Mouse (Mus musculus) olfactory bulb, adult 2 months (tissue): ENCODE measurements around the gene Borcs5. TPM values are rescaled to one million over a fixed set of nuclear protein-coding genes. Genes with fewer than 3 reads are reported as not detected.

ENCODE experiments used
- H3K27ac ChIP-seq: fragments of 200-500 bp; 2 replicates; pipeline ENCODE4 v1.5.1; 2012; ENCODE audit warnings: low read depth, low read length; ENCODE audit not compliant: insufficient read depth
- H3K4me1 ChIP-seq: fragments of 200-500 bp; 2 replicates; pipeline ENCODE4 v1.6.1; 2012; ENCODE audit warnings: low read length; ENCODE audit not compliant: control insufficient read depth, insufficient read depth
- H3K4me3 ChIP-seq: fragments of 200-500 bp; 2 replicates; pipeline ENCODE4 v1.5.1; 2012; ENCODE audit warnings: mild to moderate bottlenecking, low read depth, low read length, moderate library complexity; ENCODE audit not compliant: insufficient read depth
- CTCF ChIP-seq: fragments of 200-500 bp; IDR thresholded peaks from 2 replicates; pipeline ENCODE4 v1.5.1; 2012; ENCODE audit warnings: low read depth, mild to moderate bottlenecking, low read length, moderate library complexity; ENCODE audit not compliant: insufficient read depth
- POLR2A ChIP-seq: fragments of 200-500 bp; IDR thresholded peaks from 2 replicates; pipeline ENCODE4 v1.6.1; 2012; ENCODE audit warnings: mild to moderate bottlenecking, low read depth, low read length, moderate library complexity; ENCODE audit not compliant: insufficient read depth
- WGBS: fragments of 180-500 bp; shearing (Covaris S2); methylation state at CpG from one replicate; pipeline ENCODE4 v1.1.7; 2018; 5-methylcytosine and 5-hydroxymethylcytosine counted together
- polyA plus RNA-seq: library from polyadenylated mRNA; stranded (reverse); fragments of >200 nt; gene quantifications from 2 replicates; pipeline ENCODE4 v1.2.4, GENCODE M21; 2012; ENCODE audit warnings: low replicate concordance; ENCODE audit not compliant: missing spikeins, insufficient read depth, insufficient read length

The Borcs5 gene
- polyA plus RNA-seq, 1 experiment: not detected

GRCm38 (mm10) chr6:134640485-134641475 is 1.5 kb downstream of the Borcs5 start:
- Histone ChIP-seq H3K4me1 (no peaks in the 10 kb centered on the region; the same call in 1 of the 2 replicates), H3K27ac (peak overlapping the region; percentile 81), H3K4me3 (peak overlapping the region; percentile 92)
- 2% methylated on average over 65 of the region's 65 CpGs for WGBS
- peak; percentile 57 for TF ChIP-seq POLR2A
- no peak for TF ChIP-seq CTCF

- H3K4me1 ChIP-seq: no peaks in the 10 kb centered on the region; the same call in 1 of the 2 replicates
- no peak overlapping the region for H3K4me3 ChIP-seq
- H3K27ac ChIP-seq: no peak overlapping the region
- 57% methylated on average over 9 of the region's 9 CpGs for WGBS
- TF ChIP-seq CTCF (no peak), POLR2A (no peak)
These were observed 2.6 kb downstream of the Borcs5 start for GRCm38 (mm10) chr6:134641738-134642446.

GRCm38 (mm10) chr6:134643296-134643695 is 4.0 kb downstream of the Borcs5 start:
- 94% methylated on average over 5 of the region's 5 CpGs for WGBS
- TF ChIP-seq POLR2A: no peak
- no peak for TF ChIP-seq CTCF
- H3K4me1 ChIP-seq: no peaks in the 10 kb centered on the region; the same call in 1 of the 2 replicates
- H3K4me3 ChIP-seq: no peak overlapping the region
- no peak overlapping the region for H3K27ac ChIP-seq

DNA sequence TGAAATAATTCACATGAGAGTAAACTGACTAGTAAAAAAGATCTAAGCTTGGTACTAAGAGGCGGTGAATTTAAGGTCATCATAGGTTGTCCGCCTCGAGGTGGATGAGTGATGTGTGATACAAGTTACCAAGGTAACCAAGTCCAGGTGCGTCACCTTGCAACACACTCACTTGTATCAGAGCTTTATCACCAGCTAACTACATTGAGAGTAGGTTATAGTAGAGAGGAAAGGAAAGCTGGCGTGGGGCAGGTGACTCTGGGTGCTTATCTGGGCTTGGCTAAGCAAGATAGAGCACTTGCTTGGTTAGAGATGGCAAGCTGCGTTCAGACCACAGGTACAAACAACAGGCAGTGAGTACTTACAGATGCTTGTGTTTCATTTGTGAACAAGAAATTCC is 7.5 kb downstream of the Borcs5 start:
- Histone ChIP-seq H3K4me1 (no peaks in the 10 kb centered on the region; the same call in 1 of the 2 replicates), H3K4me3 (no peak overlapping the region), H3K27ac (no peak overlapping the region)
- 94% methylated on average over 6 of the region's 6 CpGs for WGBS
- TF ChIP-seq CTCF: no peak
- TF ChIP-seq POLR2A: no peak

GRCm38 (mm10) chr6:134647621-134648020 is 8.3 kb downstream of the Borcs5 start:
- Histone ChIP-seq H3K4me1 (no peaks in the 10 kb centered on the region), H3K27ac (no peak overlapping the region), H3K4me3 (no peak overlapping the region)
- no peak for TF ChIP-seq POLR2A
- no peak for TF ChIP-seq CTCF
- 24% methylated on average over 5 of the region's 5 CpGs for WGBS

- Histone ChIP-seq H3K4me3 (no peak overlapping the region), H3K4me1 (no peaks in the 10 kb centered on the region), H3K27ac (peak overlapping the region; percentile 58; the same call in 1 of the 2 replicates)
- WGBS: 37% methylated on average over 5 of the region's 5 CpGs
- TF ChIP-seq CTCF: no peak
- TF ChIP-seq POLR2A: no peak
These were observed 9.0 kb downstream of the Borcs5 start for GRCm38 (mm10) chr6:134648356-134648755.

DNA sequence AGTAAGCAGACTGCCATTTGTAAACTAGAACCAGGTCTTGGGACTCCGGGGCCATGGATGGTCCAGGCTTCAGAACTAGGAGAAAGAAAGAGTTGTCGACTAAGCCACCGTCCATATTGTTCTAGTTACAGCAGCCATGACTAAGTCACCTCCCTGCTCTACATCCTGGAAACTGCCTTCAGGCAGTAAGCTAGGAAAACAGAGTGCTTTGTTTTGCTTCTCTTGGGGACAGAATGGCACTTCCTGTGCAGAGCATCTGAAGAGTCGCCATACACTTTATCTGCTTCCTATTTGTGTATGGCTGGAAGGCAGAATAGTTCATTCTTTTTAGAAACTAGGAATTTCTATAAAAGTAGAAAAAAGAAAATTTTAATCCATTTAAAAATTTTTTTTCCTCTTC is 17.2 kb downstream of the Borcs5 start:
- H3K4me1 ChIP-seq: no peaks in the 10 kb centered on the region
- 74% methylated on average over 4 of the region's 4 CpGs for WGBS
- H3K4me3 ChIP-seq: no peak overlapping the region
- H3K27ac ChIP-seq: no peak overlapping the region
- TF ChIP-seq CTCF (no peak), POLR2A (no peak)

GRCm38 (mm10) chr6:134659108-134659958 is 20.0 kb downstream of the Borcs5 start:
- H3K4me3 ChIP-seq: no peak overlapping the region
- no peak overlapping the region for H3K27ac ChIP-seq
- WGBS: 17% methylated on average over 9 of the region's 9 CpGs
- no peak for TF ChIP-seq CTCF
- no peak for TF ChIP-seq POLR2A
- no peaks in the 10 kb centered on the region for H3K4me1 ChIP-seq
